Mouse (Mus musculus) cortical plate, adult 2 months (tissue): ENCODE measurements around the gene Serpine1.

ENCODE experiments used
- CTCF ChIP-seq: fragments of 200-500 bp; IDR thresholded peaks from 2 replicates; pipeline ENCODE4 v1.5.1; 2011; ENCODE audit warnings: mild to moderate bottlenecking, control low read depth, low read length; ENCODE audit not compliant: insufficient read depth; ENCODE audit errors: extremely low read depth
- POLR2A ChIP-seq: fragments of 200-500 bp; IDR thresholded peaks from 2 replicates; pipeline ENCODE4 v1.6.1; 2011; ENCODE audit warnings: mild to moderate bottlenecking, low read length, control low read depth; ENCODE audit not compliant: insufficient read depth; ENCODE audit errors: extremely low read depth

DNA sequence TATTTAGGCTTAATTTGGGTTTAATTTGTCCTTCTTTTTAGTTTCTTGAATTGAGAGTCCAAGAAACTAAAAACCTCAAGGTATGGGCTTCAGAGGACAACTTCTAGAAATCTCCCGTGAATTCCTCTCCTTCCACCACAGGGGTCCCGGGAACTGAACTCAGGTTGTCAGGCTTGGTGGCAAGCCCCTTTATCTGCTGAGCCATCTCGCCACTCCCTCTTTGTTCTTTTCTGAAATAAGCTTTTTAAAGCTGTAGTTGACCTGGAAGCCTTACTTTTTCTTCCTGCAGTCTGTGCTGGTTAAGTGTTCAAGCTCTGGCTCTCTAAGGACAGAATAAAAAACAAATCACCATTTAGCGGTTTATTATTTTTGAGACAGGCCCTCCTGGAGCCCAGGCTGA, 46.8 kb upstream of the Serpine1 start:
- TF ChIP-seq CTCF (no peak), POLR2A (no peak)
